Mouse (Mus musculus) left cerebral cortex, adult 8-10 months (tissue): Measurements from ENCODE around the gene Babam1. TPM values are rescaled to one million over a fixed set of nuclear protein-coding genes. Genes with fewer than 3 reads are reported as not detected.

ENCODE experiments used
- DNase-seq, 2 experiments: peaks; one replicate each; pipeline ENCODE4 v3.0.0; 2022; ENCODE audit warnings: low spot score in 2 of 2
- total RNA-seq, 4 experiments: library from RNA; stranded (reverse); gene quantifications; 2 replicates each; pipeline ENCODE4 v1.2.4; 2022

The Babam1 gene
- total RNA-seq, 4 experiments from 2014 or later: 96.4 to 113 (median 105) TPM

GRCm38 (mm10) chr8:71380178-71381171 lies 16.2 kb upstream of the Babam1 start:
- DNase-seq: no peak

GRCm38 (mm10) chr8:71381421-71381970 lies 15.2 kb upstream of the Babam1 start, which contains the start of gene Nr2f6:
Gene Nr2f6, minus strand, starts transcription at chr8:71381960.
- no peak for DNase-seq

GRCm38 (mm10) chr8:71381971-71382961 lies 14.4 kb upstream of the Babam1 start:
- DNase-seq: peak in 1 of 2 experiments; percentile 81

- DNase-seq: no peak
Observed at GRCm38 (mm10) chr8:71383396-71383795, 13.3 kb upstream of the Babam1 start.

- DNase-seq: no peak
Observed at GRCm38 (mm10) chr8:71383860-71384259, 12.8 kb upstream of the Babam1 start.

- DNase-seq: no peak
Observed at GRCm38 (mm10) chr8:71385212-71385835, 11.3 kb upstream of the Babam1 start.

GRCm38 (mm10) chr8:71388267-71388666 lies 8.4 kb upstream of the Babam1 start:
- DNase-seq: no peak

GRCm38 (mm10) chr8:71391696-71392095 lies 5.0 kb upstream of the Babam1 start:
- no peak for DNase-seq

- peak in 1 of 2 experiments; percentile 4 for DNase-seq
Observed at GRCm38 (mm10) chr8:71392391-71392790, 4.3 kb upstream of the Babam1 start.

- peak in 1 of 2 experiments; percentile 7 for DNase-seq
Observed at GRCm38 (mm10) chr8:71392871-71393270, 3.8 kb upstream of the Babam1 start.

- peak in 1 of 2 experiments; percentile 6 for DNase-seq
Observed at GRCm38 (mm10) chr8:71394481-71394880, 2.2 kb upstream of the Babam1 start.

GRCm38 (mm10) chr8:71395071-71395470 lies 1.6 kb upstream of the Babam1 start:
- DNase-seq: peak in 1 of 2 experiments; percentile 11

GRCm38 (mm10) chr8:71395629-71396028 lies 1.0 kb upstream of the Babam1 start, which contains the start of gene Ushbp1:
Gene Ushbp1, minus strand, starts transcription at chr8:71395802.
- peak in 1 of 2 experiments; percentile 7 for DNase-seq

- DNase-seq: peak in 1 of 2 experiments; percentile 22
Observed at GRCm38 (mm10) chr8:71397701-71398100, 1.0 kb downstream of the Babam1 start.

- DNase-seq: no peak
Observed at GRCm38 (mm10) chr8:71400826-71401225, 4.2 kb downstream of the Babam1 start.

- DNase-seq: peak in 1 of 2 experiments; percentile 7
Observed at GRCm38 (mm10) chr8:71401454-71401853, 4.8 kb downstream of the Babam1 start.

GRCm38 (mm10) chr8:71402446-71402964 lies 5.8 kb downstream of the Babam1 start:
- DNase-seq: peak in 1 of 2 experiments; percentile 8

- no peak for DNase-seq
Observed at GRCm38 (mm10) chr8:71403107-71403885, 6.6 kb downstream of the Babam1 start.

GRCm38 (mm10) chr8:71404011-71404410 lies 7.3 kb downstream of the Babam1 start:
- DNase-seq: peak in 1 of 2 experiments; percentile 6
